In genomic region chr13:84570984-84571844, GRCm38 (mm10) we compare ENCODE assay signal across 8 mouse cellular contexts.
DNase-seq lines count a peak whose midpoint lies in the region; ATAC-seq and TF ChIP-seq lines count a peak whose summit lies in the region.

No protein-coding gene starts in this region.

- H3K27me3 ChIP-seq in stomach, embryonic 16.5 days (ENCODE audit: control insufficient read depth, insufficient read depth, low read length) = no peaks in the 10 kb centered on the region
- H3K27me3 ChIP-seq in stomach, postnatal 0 days (ENCODE audit: control insufficient read depth, insufficient read depth, low read length) = no peaks in the 10 kb centered on the region
- H3K27me3 ChIP-seq in forebrain, postnatal 0 days (ENCODE audit: insufficient read depth, low read length) = no peaks in the 10 kb centered on the region
- H3K27me3 ChIP-seq in midbrain, embryonic 16.5 days (ENCODE audit: control insufficient read depth, insufficient read depth, low read depth, low read length) = no peaks in the 10 kb centered on the region

- no peaks in the 10 kb centered on the region for H3K36me3 ChIP-seq in stomach, embryonic 16.5 days (ENCODE audit: control insufficient read depth, insufficient read depth, low read length)
- no peaks in the 10 kb centered on the region for H3K36me3 ChIP-seq in stomach, postnatal 0 days (ENCODE audit: control insufficient read depth, insufficient read depth, low read length)
- H3K36me3 ChIP-seq in forebrain, postnatal 0 days (ENCODE audit: insufficient read depth) = no peaks in the 10 kb centered on the region
- H3K36me3 ChIP-seq in midbrain, embryonic 16.5 days (ENCODE audit: control insufficient read depth, insufficient read depth, low read length) = no peaks in the 10 kb centered on the region

- WGBS in stomach, embryonic 16.5 days = 21% methylated on average over 10 of the region's 10 CpGs
- WGBS in stomach, postnatal 0 days = 29% methylated on average over 10 of the region's 10 CpGs
- 7% methylated on average over 10 of the region's 10 CpGs for WGBS in forebrain, postnatal 0 days
- WGBS in midbrain, embryonic 16.5 days = 1% methylated on average over 10 of the region's 10 CpGs

- no peak overlapping the region for H3K9ac ChIP-seq in stomach, embryonic 16.5 days (ENCODE audit: low read length)
- H3K9ac ChIP-seq in stomach, postnatal 0 days (ENCODE audit: low read length) = no peak overlapping the region
- no peak overlapping the region for H3K9ac ChIP-seq in forebrain, postnatal 0 days
- no peak overlapping the region for H3K9ac ChIP-seq in midbrain, embryonic 16.5 days (ENCODE audit: low read depth, low read length)

- no peaks in the 10 kb centered on the region for H3K4me1 ChIP-seq in stomach, embryonic 16.5 days (ENCODE audit: control insufficient read depth, insufficient read depth, low read length)
- no peaks in the 10 kb centered on the region for H3K4me1 ChIP-seq in stomach, postnatal 0 days (replicated peaks; ENCODE audit: control insufficient read depth, insufficient read depth)
- peaks cover 21% of the 10 kb centered on the region for H3K4me1 ChIP-seq in forebrain, postnatal 0 days (ENCODE audit: insufficient read depth)
- H3K4me1 ChIP-seq in midbrain, embryonic 16.5 days (ENCODE audit: control insufficient read depth, insufficient read depth, low read length) = peaks cover 5% of the 10 kb centered on the region; the same call in 1 of the 2 replicates

- TF ChIP-seq EP300 in stomach, postnatal 0 days (optimal IDR thresholded peaks at IDR 0.05) = no peak

- ATAC-seq in stomach, embryonic 16.5 days (ENCODE audit: insufficient read depth, low FRiP score) = peak; percentile 33; the same call in 1 of the 2 replicates
- ATAC-seq in stomach, postnatal 0 days (ENCODE audit: low FRiP score, low TSS enrichment) = no peak
- peak; percentile 96 for ATAC-seq in forebrain, postnatal 0 days
- peak; percentile 95 for ATAC-seq in midbrain, embryonic 16.5 days
- no peak for ATAC-seq in CD4-positive, CD25-positive, alpha-beta regulatory T cell, adult 4 months

- no peak overlapping the region for H3K27ac ChIP-seq in stomach, embryonic 16.5 days (ENCODE audit: low read length)
- H3K27ac ChIP-seq in stomach, postnatal 0 days (replicated peaks) = no peak overlapping the region
- H3K27ac ChIP-seq in forebrain, postnatal 0 days (ENCODE audit: low read depth, low read length) = peak overlapping the region; percentile 83
- no peak overlapping the region for H3K27ac ChIP-seq in midbrain, embryonic 16.5 days (ENCODE audit: low read length)

- no peak for DNase-seq in stomach, postnatal 0 days (ENCODE audit: low spot score)
- peak; percentile 88 for DNase-seq in forebrain, postnatal 0 days
- DNase-seq in layer of hippocampus, postnatal 14 days (ENCODE audit: low spot score in 2 of 2) = peak; percentile 72 to 93
- DNase-seq in spleen, postnatal 10 days (ENCODE audit: low spot score in 2 of 2) = no peak
- no peak for DNase-seq in testis, postnatal 14 days (ENCODE audit: low spot score)

- H3K4me3 ChIP-seq in stomach, embryonic 16.5 days (replicated peaks; ENCODE audit: low read length) = no peak overlapping the region
- H3K4me3 ChIP-seq in stomach, postnatal 0 days (ENCODE audit: low read depth, low read length) = no peak overlapping the region
- no peak overlapping the region for H3K4me3 ChIP-seq in forebrain, postnatal 0 days (ENCODE audit: low read depth, low read length)
- no peak overlapping the region for H3K4me3 ChIP-seq in midbrain, embryonic 16.5 days (ENCODE audit: low read depth, low read length)

- H3K4me2 ChIP-seq in stomach, embryonic 16.5 days (ENCODE audit: low read depth, low read length) = no peak overlapping the region
- H3K4me2 ChIP-seq in stomach, postnatal 0 days (replicated peaks; ENCODE audit: low read depth) = no peak overlapping the region
- peak overlapping the region; percentile 13; the same call in 1 of the 2 replicates for H3K4me2 ChIP-seq in forebrain, postnatal 0 days (ENCODE audit: low read depth)
- H3K4me2 ChIP-seq in midbrain, embryonic 16.5 days (ENCODE audit: low read length) = peak overlapping the region; percentile 27

- no peak for TF ChIP-seq CTCF in stomach, postnatal 0 days (IDR thresholded peaks at IDR 0.05; ENCODE audit: low read depth)
- no peak for TF ChIP-seq CTCF in forebrain, postnatal 0 days (IDR thresholded peaks at IDR 0.05; ENCODE audit: low read depth)

- H3K9me3 ChIP-seq in stomach, embryonic 16.5 days (replicated peaks; ENCODE audit: control insufficient read depth, low read length) = no peaks in the 10 kb centered on the region
- no peaks in the 10 kb centered on the region for H3K9me3 ChIP-seq in stomach, postnatal 0 days (ENCODE audit: control insufficient read depth, low read length)
- no peaks in the 10 kb centered on the region for H3K9me3 ChIP-seq in forebrain, postnatal 0 days (ENCODE audit: low read length)
- no peaks in the 10 kb centered on the region for H3K9me3 ChIP-seq in midbrain, embryonic 16.5 days (replicated peaks; ENCODE audit: control insufficient read depth, low read length, poor library complexity, severe bottlenecking)

Comparison
In these comparisons a context has a peak if more than half of its experiments do, and no peak if none do; other contexts are left out.
1. ATAC-seq: peak in stomach, embryonic 16.5 days (single experiment), forebrain, postnatal 0 days (single experiment) and midbrain, embryonic 16.5 days (single experiment); none in stomach, postnatal 0 days (single experiment) and CD4-positive, CD25-positive, alpha-beta regulatory T cell, adult 4 months (single experiment).
2. H3K4me2 ChIP-seq: peak in forebrain, postnatal 0 days (single experiment) and midbrain, embryonic 16.5 days (single experiment); none in stomach, embryonic 16.5 days (single experiment) and stomach, postnatal 0 days (single experiment).
3. DNase-seq: peak in forebrain, postnatal 0 days (single experiment) and layer of hippocampus, postnatal 14 days (2 of 2); none in stomach, postnatal 0 days (single experiment), spleen, postnatal 10 days (0 of 2) and testis, postnatal 14 days (single experiment).